Mouse (Mus musculus): ENCODE measurements at regions not wholly inside any gene's neighbourhood (a gene's known extent, or its start where the extent isn't known, plus 50 kb on each side); places are given as distances from the start of the nearest gene placed in this dataset.

- Histone ChIP-seq H3K79me2 (ENCODE audit: control insufficient read depth, insufficient read depth) (no peaks in the 10 kb centered on the region), H3K79me3 (ENCODE audit: low read depth) (no peaks in the 10 kb centered on the region), H3ac (ENCODE audit: control insufficient read depth, insufficient read length, low read depth) (no peak overlapping the region), H3K36me3 (ENCODE audit: control insufficient read depth, insufficient read depth) (no peaks in the 10 kb centered on the region), H3K4me3 (ENCODE audit: insufficient read depth, poor library complexity, severe bottlenecking) (no peak overlapping the region), H3K27me3 (ENCODE audit: control insufficient read depth, insufficient read depth, insufficient read length) (no peaks in the 10 kb centered on the region)
- TF ChIP-seq USF1 (IDR thresholded peaks at IDR 0.05; ENCODE audit: low read depth) (no peak), CTCF (IDR thresholded peaks at IDR 0.05; ENCODE audit: control insufficient read depth, insufficient read depth, insufficient read length) (no peak), MYOG (IDR thresholded peaks at IDR 0.05; ENCODE audit: control insufficient read depth, extremely low read depth, insufficient read length) (no peak), MAX (IDR thresholded peaks at IDR 0.05) (no peak), MYOD1 (IDR thresholded peaks at IDR 0.05; ENCODE audit: control insufficient read depth, insufficient read length, low read depth) (no peak), FOSL1 (IDR thresholded peaks at IDR 0.05; ENCODE audit: insufficient read depth, low read length, poor library complexity, severe bottlenecking) (no peak), CEBPB (IDR thresholded peaks at IDR 0.05; ENCODE audit: low read depth) (no peak)
Observed at GRCm38 (mm10) chr5:27963765-27964164, 107.4 kb upstream of the Insig1 start.

GRCm38 (mm10) chr5:27995186-27995585, 76.0 kb upstream of the Insig1 start:
- peak; percentile 64 for TF ChIP-seq CTCF (IDR thresholded peaks at IDR 0.05; ENCODE audit: control insufficient read depth, insufficient read depth, insufficient read length)
- TF ChIP-seq USF1 (IDR thresholded peaks at IDR 0.05; ENCODE audit: low read depth), result no peak
- Histone ChIP-seq H3K79me2 (ENCODE audit: control insufficient read depth, insufficient read depth) (no peaks in the 10 kb centered on the region), H3K4me3 (ENCODE audit: insufficient read depth, poor library complexity, severe bottlenecking) (no peak overlapping the region), H3ac (ENCODE audit: control insufficient read depth, insufficient read length, low read depth) (no peak overlapping the region), H3K27me3 (ENCODE audit: control insufficient read depth, insufficient read depth, insufficient read length) (peaks cover 3% of the 10 kb centered on the region), H3K36me3 (ENCODE audit: control insufficient read depth, insufficient read depth) (no peaks in the 10 kb centered on the region), H3K79me3 (ENCODE audit: low read depth) (no peaks in the 10 kb centered on the region)

- no peak for TF ChIP-seq MAX (IDR thresholded peaks at IDR 0.05)
- no peak for TF ChIP-seq CEBPB (IDR thresholded peaks at IDR 0.05; ENCODE audit: low read depth)
- no peak for TF ChIP-seq CTCF (IDR thresholded peaks at IDR 0.05; ENCODE audit: control insufficient read depth, insufficient read depth, insufficient read length)
- no peak for TF ChIP-seq MYOG (IDR thresholded peaks at IDR 0.05; ENCODE audit: control insufficient read depth, extremely low read depth, insufficient read length)
- no peak for TF ChIP-seq FOSL1 (IDR thresholded peaks at IDR 0.05; ENCODE audit: insufficient read depth, low read length, poor library complexity, severe bottlenecking)
- TF ChIP-seq USF1 (IDR thresholded peaks at IDR 0.05; ENCODE audit: low read depth), result no peak
- no peak for TF ChIP-seq MYOD1 (IDR thresholded peaks at IDR 0.05; ENCODE audit: control insufficient read depth, insufficient read length, low read depth)
Observed at GRCm38 (mm10) chr5:27997751-27998150, 73.4 kb upstream of the Insig1 start.

GRCm38 (mm10) chr5:28002922-28003321, 68.2 kb upstream of the Insig1 start:
- H3K36me3 ChIP-seq (ENCODE audit: control insufficient read depth, insufficient read depth), result no peaks in the 10 kb centered on the region
- no peaks in the 10 kb centered on the region for H3K79me2 ChIP-seq (ENCODE audit: control insufficient read depth, insufficient read depth)
- H3K27me3 ChIP-seq (ENCODE audit: control insufficient read depth, insufficient read depth, insufficient read length), result no peaks in the 10 kb centered on the region
- H3K4me3 ChIP-seq (ENCODE audit: insufficient read depth, poor library complexity, severe bottlenecking), result no peak overlapping the region
- no peak for TF ChIP-seq CTCF (IDR thresholded peaks at IDR 0.05; ENCODE audit: control insufficient read depth, insufficient read depth, insufficient read length)
- TF ChIP-seq MYOD1 (IDR thresholded peaks at IDR 0.05; ENCODE audit: control insufficient read depth, insufficient read length, low read depth), result no peak
- TF ChIP-seq USF1 (IDR thresholded peaks at IDR 0.05; ENCODE audit: low read depth), result no peak
- no peak for TF ChIP-seq MYOG (IDR thresholded peaks at IDR 0.05; ENCODE audit: control insufficient read depth, extremely low read depth, insufficient read length)
- TF ChIP-seq FOSL1 (IDR thresholded peaks at IDR 0.05; ENCODE audit: insufficient read depth, low read length, poor library complexity, severe bottlenecking), result no peak
- no peak for TF ChIP-seq MAX (IDR thresholded peaks at IDR 0.05)
- TF ChIP-seq CEBPB (IDR thresholded peaks at IDR 0.05; ENCODE audit: low read depth), result no peak
- H3ac ChIP-seq (ENCODE audit: control insufficient read depth, insufficient read length, low read depth), result no peak overlapping the region
- H3K79me3 ChIP-seq (ENCODE audit: low read depth), result no peaks in the 10 kb centered on the region

More at GRCm38 (mm10) chr5:27997751-27998150, 73.4 kb upstream of the Insig1 start:
- Histone ChIP-seq H3K36me3 (ENCODE audit: control insufficient read depth, insufficient read depth) (no peaks in the 10 kb centered on the region), H3ac (ENCODE audit: control insufficient read depth, insufficient read length, low read depth) (no peak overlapping the region), H3K4me3 (ENCODE audit: insufficient read depth, poor library complexity, severe bottlenecking) (no peak overlapping the region), H3K79me2 (ENCODE audit: control insufficient read depth, insufficient read depth) (no peaks in the 10 kb centered on the region), H3K79me3 (ENCODE audit: low read depth) (no peaks in the 10 kb centered on the region), H3K27me3 (ENCODE audit: control insufficient read depth, insufficient read depth, insufficient read length) (no peaks in the 10 kb centered on the region)

GRCm38 (mm10) chr5:28003756-28004486, 67.2 kb upstream of the Insig1 start:
- no peak overlapping the region for H3ac ChIP-seq (ENCODE audit: control insufficient read depth, insufficient read length, low read depth)
- no peaks in the 10 kb centered on the region for H3K79me3 ChIP-seq (ENCODE audit: low read depth)
- TF ChIP-seq CTCF (IDR thresholded peaks at IDR 0.05; ENCODE audit: control insufficient read depth, insufficient read depth, insufficient read length) (no peak), MAX (IDR thresholded peaks at IDR 0.05) (no peak), MYOG (IDR thresholded peaks at IDR 0.05; ENCODE audit: control insufficient read depth, extremely low read depth, insufficient read length) (no peak), USF1 (IDR thresholded peaks at IDR 0.05; ENCODE audit: low read depth) (no peak), CEBPB (IDR thresholded peaks at IDR 0.05; ENCODE audit: low read depth) (no peak), FOSL1 (IDR thresholded peaks at IDR 0.05; ENCODE audit: insufficient read depth, low read length, poor library complexity, severe bottlenecking) (no peak), MYOD1 (IDR thresholded peaks at IDR 0.05; ENCODE audit: control insufficient read depth, insufficient read length, low read depth) (no peak)
- H3K79me2 ChIP-seq (ENCODE audit: control insufficient read depth, insufficient read depth), result no peaks in the 10 kb centered on the region
- H3K27me3 ChIP-seq (ENCODE audit: control insufficient read depth, insufficient read depth, insufficient read length), result no peaks in the 10 kb centered on the region
- H3K36me3 ChIP-seq (ENCODE audit: control insufficient read depth, insufficient read depth), result no peaks in the 10 kb centered on the region
- no peak overlapping the region for H3K4me3 ChIP-seq (ENCODE audit: insufficient read depth, poor library complexity, severe bottlenecking)

- H3K27me3 ChIP-seq (ENCODE audit: control insufficient read depth, insufficient read depth, insufficient read length), result no peaks in the 10 kb centered on the region
- no peak overlapping the region for H3ac ChIP-seq (ENCODE audit: control insufficient read depth, insufficient read length, low read depth)
- no peaks in the 10 kb centered on the region for H3K36me3 ChIP-seq (ENCODE audit: control insufficient read depth, insufficient read depth)
- TF ChIP-seq USF1 (IDR thresholded peaks at IDR 0.05; ENCODE audit: low read depth) (no peak), MAX (IDR thresholded peaks at IDR 0.05) (no peak)
- no peaks in the 10 kb centered on the region for H3K79me2 ChIP-seq (ENCODE audit: control insufficient read depth, insufficient read depth)
- no peak overlapping the region for H3K4me3 ChIP-seq (ENCODE audit: insufficient read depth, poor library complexity, severe bottlenecking)
- no peaks in the 10 kb centered on the region for H3K79me3 ChIP-seq (ENCODE audit: low read depth)
Observed at GRCm38 (mm10) chr5:28004487-28004827, 66.7 kb upstream of the Insig1 start.
